Mouse (Mus musculus) urinary bladder, postnatal 25 days (tissue): ENCODE data around the gene Gm7247.
"Not testable (repeated sequence)": the region's sequence is repeated elsewhere in the genome, so short reads cannot be mapped to it uniquely, and the experiment has no call there.

Experiments used
- DNase-seq: peaks from one replicate; pipeline ENCODE4 v3.0.0; 2022; ENCODE audit warnings: low spot score

Gm7247 gene

DNA sequence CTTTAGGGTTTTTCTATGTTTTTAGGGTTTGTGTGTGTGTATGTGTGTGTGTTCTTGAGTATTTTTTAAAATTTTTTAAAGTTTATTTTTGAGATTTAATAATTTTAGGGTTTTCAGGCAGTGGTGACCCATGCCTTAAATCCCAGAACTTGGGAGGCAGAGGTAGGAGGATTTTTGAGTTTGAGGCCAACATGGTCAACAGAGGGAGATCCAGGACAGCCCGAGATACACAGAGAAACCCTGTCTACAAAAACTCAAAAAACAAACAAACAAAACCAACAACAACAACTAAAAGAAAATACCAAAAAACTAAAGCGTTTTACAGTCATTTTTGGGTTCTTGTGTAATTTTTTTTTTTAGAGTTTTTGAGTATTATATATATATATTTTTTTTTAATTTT, 134.2 kb downstream of the Gm7247 start:
- no peak for DNase-seq

DNA sequence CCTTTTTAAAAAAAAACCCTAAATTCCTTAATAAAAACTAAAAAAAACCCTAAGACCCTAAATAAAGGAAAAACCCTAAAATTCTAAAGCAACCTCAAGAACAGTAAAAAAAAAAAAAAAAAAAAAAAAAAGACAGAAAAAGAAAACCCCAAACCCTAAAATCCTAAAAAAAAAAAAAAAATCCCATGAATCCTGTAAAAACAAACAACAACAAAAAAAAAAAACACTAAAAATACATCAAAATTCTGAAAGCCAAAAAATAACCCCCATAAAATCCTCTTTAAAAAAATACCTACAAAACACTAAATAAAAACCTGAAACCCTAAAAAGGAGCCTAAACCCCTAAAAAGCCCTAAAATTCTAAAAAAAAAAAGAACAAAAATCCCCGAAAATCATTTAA, 135.4 kb downstream of the Gm7247 start:
- no peak for DNase-seq

DNA sequence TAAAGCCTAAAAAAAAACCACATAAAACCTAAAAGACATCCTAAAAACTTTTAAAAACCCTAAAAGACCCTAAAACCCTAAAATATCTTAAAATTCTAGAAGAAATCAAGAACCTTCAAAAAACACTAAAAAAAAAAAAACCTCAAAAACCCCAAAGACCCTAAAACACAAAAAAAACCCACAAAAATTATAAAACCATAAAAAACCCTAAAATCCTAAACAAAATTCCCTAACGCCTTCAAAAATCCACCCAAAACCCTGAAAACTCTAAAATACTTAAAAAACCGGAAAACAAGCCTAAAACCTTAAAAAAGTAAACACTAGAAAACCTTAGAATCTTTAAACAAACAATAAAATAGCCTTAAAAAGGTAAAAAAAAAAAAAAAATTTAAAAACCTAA, 136.4 kb downstream of the Gm7247 start:
- no peak for DNase-seq

DNA sequence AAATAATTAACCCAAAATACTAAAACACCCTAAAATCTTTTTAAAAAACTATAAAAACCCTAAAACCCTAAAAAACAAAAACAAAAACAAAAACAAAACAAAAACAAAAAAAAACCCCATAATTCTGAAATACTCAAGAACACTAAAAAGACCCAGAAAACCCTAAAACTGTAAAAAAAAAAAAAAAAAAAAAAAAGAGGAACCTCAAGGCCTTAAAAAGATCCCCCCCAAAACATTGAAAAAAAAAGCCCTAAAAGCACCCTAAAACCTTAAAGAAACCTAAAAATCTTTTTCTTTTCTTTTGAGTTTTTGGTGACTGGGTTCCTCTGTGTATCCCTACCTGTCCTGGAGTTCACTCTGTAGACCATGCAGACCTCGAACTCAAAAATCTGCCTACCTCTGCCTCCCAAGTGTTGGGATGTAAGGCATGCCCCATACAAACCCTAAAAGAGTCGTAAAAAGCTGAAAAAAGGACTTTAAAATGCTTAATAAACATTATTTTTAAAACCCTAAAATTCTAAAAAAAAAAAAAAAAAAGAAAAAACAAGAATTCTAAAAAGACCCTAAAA, 138.2 kb downstream of the Gm7247 start:
- no peak for DNase-seq

DNA sequence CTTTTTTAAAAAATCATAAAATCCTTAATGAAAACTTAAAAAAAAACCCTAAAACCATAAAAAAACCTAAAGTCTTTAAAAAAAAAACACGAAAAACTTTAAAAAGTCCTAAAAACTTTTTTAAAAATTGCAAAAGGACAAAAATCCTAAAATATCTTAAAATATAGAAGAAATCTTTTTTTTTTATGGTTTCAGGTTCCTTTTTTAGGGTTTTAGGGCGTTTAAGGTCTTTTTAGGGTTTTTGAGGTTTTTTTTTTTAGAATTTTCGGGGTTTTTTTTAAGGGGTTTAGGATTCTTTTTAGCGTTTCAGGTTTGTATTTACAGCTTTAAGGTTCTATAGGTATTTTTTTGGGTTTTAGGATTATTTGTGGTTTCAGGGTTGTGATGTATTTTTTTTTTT, 138.9 kb downstream of the Gm7247 start:
- DNase-seq: no peak

DNA sequence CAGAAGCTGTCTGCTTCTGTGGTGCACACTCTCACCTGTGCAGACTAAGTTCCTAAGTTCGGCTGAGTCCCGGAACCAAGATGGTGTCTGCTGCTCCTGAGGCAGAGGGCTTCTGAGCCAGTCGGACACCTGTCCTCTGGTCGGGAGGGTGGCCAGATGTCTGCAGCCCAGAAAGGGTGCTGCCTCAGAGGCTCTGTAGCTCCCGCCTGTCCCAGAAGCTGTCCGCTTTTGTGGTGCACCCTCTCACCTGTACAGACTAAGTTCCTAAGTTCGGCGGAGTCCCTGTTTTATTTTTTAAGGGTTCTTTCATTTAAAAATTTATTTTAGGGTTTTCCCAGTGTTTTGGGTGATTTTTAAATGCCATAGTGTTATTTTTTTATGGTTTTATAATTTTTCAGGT, 145.9 kb downstream of the Gm7247 start:
- DNase-seq: no peak

DNA sequence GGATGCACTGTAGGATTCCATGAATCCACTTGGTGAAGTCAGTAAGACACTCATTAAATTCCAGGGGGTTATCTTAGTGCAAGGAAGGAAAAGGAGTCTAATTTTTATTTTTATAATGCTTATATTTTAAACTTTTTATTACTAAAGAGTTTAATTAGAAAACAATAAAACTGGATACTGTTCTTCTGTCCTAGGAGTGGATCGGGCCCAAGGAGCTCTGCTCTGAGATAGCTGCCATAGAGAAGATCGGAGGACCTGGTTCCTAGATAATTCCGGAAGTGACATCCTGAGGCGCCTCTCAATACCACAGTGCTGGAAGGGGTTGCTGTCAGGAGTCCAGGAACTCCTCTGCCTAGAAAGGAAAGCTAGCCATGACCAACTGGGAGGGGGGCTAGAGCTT, 190.9 kb downstream of the Gm7247 start, which contains the start of gene Gm5622:
Gm5622 (plus strand) TSS at position 301 of the 400 bp plus-strand sequence.
- DNase-seq: no peak

DNA sequence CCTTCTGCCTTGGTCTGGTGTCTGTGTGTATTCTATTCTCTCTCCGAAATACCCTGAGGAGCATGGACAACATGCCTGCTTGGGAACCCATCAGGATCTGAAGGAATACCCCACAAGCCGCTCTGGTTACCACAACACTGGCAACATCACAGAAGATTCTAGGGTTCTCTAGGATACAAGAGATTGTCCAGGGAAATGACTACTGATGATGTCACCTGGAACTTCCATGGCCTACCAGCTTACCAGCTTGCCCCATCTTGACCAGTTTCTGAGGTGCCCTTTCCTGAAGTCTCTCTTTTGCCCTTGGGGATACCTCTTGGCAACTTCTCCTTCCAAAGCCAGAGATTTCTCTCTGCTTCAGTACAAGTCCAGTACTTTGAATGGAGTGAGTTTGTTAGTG, 212.4 kb downstream of the Gm7247 start, which contains the start of gene Gm17175:
Gm17175 (minus strand) TSS at position 101 of the 400 bp plus-strand sequence.
- not testable (repeated sequence) for DNase-seq

DNA sequence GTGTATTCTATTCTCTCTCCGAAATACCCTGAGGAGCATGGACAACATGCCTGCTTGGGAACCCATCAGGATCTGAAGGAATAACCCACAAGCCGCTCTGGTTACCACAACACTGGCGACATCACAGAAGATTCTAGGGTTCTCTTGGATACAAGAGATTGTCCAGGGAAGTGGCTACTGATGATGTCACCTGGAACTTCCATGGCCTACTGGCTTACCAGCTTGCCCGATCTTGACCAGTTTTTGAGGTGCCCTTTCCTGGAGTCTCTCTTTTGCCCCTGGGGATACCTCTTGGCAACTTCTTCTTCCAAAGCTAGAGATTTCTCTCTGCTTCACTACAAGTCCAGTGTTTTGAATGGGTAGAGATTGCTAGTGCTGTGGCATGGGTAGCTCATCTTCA, 230.5 kb downstream of the Gm7247 start, which contains the start of gene Gm17174:
Gm17174 (minus strand) TSS at position 101 of the 400 bp plus-strand sequence.
- DNase-seq: not testable (repeated sequence)

DNA sequence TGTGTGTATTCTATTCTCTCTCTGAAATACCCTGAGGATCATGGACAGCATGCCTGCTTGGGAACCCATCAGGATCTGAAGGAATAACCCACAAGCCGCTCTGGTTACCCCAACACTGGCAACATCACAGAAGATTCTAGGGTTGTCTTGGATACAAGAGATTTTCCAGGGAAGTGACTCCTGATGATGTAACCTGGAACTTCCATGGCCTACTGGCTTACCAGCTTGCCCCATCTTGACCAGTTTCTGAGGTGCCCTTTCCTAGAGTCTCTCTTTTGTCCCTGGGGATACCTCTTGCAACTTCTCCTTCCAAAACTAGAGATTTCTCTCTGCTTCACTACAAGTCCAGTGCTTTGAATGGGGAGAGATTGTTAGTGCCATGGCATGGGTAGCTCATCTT, 249.7 kb downstream of the Gm7247 start, which contains the start of gene Gm17078:
Gm17078 (minus strand) TSS at position 101 of the 400 bp plus-strand sequence.
- no peak for DNase-seq
